Mouse (Mus musculus): ENCODE measurements around the gene Gab1.

Gab1 gene

DNA sequence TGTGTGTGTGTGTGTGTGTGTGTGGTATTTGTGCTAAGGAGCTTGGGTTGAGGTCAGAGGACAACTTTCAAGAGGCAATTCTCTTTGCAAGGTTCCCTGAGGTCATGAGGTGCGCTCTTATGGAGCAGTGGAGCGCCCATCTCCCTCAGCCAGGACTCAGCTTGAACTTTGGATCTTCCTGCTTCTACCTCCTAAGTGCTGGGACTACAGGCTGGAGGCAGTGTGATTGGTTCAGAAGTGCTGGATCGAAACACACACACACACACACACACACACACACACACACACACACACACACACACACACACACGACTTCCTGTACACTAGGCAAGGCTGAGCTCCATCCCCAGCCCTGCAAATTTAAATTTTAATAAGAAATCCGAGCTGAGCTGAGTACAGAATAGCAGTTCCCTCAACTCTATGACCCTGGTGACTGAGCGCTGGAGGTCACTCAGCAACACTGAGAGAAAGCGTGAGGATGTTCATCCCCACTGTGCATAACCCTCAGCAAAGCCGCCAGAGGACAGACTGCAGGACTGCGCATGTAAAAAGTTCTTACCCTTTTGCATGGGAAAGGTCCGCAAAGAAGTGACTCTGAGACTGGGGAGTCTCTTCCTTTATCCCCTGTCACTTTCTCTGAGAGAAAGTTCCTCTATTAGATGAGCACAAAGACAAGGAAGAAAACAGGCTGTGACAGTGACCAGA lies 6.4 kb downstream of the Gab1 start:
- DNase-seq (ENCODE audit: extremely low read depth, low read depth): no peak

DNA sequence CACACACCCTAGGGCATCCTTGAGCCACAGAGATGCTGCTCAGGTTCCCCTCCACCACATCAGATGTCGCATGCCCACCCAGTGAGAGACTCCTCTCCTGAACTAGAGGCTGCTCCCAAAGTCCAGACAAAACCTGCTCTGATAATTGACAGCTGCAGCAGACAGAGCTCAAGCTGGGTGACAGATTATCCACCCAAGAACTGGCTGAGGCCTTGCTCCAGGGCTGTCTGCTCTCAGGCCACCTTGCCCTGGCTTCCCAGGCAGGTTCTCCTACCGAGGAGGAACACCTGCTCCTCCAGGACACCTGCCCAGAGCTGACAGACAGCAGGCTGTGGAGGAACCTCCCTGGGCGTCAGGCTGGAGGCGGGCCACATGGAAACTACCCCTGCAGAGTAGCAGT lies 7.6 kb downstream of the Gab1 start:
- no peak for DNase-seq (ENCODE audit: extremely low read depth, low read depth)

DNA sequence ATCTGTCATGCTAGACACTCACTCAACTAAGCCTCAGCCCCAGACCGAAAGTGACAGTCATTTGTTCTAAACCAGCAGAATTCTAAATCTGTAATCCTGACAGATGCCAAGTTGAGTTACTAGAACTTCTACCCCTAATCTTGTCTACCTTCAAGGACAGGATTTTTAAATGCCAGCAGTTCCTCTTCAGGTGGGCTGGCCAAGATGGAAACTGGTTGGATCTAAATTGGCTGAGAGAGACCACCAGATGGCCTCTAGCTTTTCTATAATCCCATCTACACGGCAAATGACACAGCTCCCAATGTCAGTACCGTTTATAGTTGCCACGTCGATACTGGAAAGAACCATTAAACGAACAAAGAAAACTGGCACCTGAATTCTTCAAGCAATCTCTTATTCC lies 8.9 kb downstream of the Gab1 start:
- DNase-seq (ENCODE audit: extremely low read depth, low read depth): no peak

DNA sequence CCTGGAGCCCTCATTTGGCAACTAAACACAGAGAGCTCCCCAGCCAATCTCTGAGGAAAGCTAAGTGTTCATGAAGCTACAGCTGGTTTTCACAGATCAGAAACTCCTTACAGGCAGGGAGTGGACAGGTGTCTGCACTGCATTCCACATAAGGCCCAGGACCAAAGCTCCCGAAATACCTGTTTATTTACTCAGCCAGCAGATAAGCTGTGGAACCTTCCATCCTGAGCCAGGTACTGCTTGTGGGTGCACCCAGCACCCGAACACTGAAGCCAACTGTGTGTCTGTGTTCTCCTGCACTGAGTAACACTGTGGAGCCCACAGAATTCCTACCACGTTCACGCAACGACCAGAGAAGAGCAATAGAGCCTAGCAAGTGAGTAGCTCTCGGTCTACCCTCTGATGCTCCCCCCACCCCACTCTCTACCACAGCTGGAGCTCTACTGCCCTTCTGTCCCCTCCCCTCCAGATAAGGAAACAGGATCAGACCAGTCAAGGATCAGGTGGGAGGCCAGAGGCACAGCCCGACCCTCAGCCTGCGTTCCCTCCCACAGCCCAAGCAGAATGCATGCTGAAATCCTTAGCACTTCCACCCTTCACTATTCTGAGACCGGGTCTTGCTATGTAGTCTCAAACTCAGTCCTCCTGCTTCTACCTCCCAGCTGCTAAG lies 9.6 kb downstream of the Gab1 start:
- DNase-seq (ENCODE audit: extremely low read depth, low read depth): no peak

DNA sequence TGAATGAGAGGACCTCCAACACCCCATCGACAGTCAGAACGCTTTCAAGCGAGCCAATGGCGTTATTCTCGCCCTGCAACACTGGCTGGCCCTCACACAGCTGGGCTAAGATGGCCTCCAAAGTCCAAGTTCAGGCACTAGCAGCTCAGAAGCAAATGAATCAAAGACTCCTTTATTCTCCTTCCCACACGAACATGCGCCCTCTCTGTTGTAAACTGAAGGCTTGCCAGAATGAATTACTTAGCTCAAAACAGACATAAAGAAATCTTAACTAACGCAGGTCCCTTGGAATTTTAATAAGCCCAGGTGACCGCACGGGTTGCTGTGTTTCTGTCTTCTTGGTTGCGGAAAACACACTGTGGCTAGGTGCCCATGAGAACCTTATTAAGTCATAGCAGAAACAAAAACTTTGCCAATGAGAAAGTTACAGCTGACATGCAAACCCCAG lies 10.4 kb downstream of the Gab1 start:
- no peak for DNase-seq (ENCODE audit: extremely low read depth, low read depth)

DNA sequence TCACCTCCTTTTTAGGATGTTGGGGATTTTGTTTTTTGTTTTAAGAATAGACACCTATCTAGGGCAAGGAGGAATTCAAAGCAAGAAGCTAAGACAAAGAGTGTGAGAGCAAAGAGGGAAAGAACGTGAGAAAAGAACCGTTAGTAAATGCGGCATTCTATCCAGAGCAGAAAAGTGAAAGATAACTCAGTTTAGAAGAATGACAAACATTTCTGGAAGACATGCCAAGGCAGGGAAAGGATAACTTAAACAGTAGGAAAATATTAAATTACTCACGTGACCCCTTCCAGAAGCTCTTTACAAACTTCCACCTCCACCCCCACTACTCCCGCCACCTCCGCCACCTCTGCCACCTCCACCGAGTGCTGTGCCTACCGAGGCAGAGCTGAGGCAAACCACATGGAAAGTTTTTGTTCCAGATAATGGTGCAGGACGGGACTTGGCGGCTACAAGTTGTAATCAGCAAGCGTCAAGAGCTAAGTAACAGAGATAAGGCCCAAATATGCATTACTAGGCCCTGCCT lies 11.5 kb downstream of the Gab1 start:
- DNase-seq (ENCODE audit: extremely low read depth, low read depth): peak; percentile 80

DNA sequence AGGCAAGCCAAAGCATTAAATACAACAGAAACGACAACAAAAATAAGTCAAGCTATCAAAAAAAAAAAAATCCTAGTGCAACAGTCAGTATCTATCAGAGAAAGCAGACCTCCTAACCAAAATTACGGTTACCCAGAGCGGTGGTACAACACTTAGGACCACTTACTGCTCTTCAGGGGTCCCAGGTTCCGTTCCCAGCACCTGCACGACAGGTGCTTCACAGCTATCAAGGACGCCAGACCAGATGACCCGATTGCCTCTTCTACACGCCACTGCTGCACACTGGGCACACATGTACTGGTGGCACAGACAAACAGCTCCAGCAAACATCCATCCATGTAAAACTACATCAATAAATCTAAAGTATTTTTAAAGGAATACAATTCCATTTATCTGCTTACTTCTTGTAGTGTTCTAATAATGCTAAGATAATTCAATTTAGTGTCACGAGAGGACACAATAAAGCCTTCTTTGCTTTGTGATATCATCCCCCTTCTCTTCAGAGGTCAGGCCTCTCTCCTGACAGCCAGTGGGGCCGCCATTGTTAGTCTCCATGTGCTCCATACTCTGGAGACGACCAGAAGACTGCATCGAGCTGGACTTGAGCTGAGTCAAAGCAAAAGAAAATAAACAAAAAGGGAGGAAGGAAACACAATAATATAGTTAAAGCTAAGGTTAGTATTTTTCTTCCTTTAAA lies 12.2 kb downstream of the Gab1 start:
- DNase-seq (ENCODE audit: extremely low read depth, low read depth): peak; percentile 26

DNA sequence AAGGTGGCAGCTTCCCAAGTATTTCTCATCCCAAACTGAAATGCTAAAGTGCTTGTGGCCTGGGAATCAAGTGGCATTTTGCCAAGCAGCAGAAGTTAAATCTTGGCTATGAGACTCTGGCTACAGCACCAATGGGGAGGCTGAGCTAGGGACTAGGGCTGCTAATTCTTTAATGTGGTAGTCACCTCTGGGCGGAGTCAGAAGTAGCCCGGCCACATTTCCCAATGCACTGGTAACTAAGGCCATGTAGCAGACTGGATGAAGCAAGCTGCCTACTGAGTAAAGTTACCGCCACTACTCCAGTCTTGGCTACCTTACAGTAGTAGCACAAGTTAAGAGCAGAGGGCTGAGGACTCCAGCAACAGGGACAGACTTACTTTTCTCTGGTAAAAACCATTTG lies 12.7 kb downstream of the Gab1 start:
- DNase-seq (ENCODE audit: extremely low read depth, low read depth): peak; percentile 82

DNA sequence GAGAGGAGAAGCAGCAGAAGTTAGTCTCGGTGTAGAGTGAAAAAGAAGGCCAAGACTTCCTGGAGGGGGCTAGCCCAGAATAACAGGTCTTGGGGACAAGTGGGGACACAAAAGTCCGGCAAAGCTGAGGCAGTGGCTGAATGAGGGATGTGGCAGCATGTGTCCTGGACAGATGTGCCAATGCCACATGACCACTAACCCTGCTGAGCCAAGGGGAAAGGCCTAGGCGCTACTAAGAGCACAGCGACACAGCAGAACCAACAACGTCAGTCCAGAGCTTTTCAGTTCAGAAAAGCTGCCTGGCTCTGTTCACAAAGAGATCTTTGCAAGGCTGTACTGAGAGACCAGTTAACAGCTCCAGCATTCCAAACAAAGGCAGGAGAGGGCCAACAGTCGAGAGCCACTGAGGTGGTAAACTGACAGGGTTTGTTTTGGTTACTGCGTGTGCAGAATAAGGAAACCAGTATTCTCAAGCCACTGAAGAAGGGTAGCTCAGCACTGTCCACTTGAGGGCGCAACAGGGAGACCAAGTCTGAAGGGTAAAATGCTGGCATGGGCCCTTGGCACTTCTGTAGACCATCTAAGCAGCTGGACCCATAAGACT lies 15.0 kb downstream of the Gab1 start:
- no peak for DNase-seq (ENCODE audit: extremely low read depth, low read depth)

DNA sequence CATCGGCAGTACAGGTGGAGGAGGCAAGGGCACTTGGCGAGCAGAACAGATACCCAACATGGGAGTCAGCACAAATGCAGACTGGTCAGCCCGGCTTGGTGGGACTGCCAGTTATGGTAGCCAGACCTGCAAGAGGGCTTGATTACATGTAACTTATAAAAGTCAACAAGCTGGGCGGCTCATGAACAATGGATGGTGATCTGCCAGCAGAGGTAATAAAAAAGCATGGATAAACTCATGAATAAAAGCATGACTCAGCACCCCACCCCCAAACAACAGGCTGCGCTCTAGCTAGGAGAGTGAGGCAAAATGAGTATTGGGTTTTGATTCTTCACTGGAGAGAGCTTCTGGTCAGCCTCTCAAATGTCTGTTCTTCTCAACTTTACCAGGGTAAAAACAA lies 16.9 kb downstream of the Gab1 start:
- DNase-seq (ENCODE audit: extremely low read depth, low read depth): no peak

DNA sequence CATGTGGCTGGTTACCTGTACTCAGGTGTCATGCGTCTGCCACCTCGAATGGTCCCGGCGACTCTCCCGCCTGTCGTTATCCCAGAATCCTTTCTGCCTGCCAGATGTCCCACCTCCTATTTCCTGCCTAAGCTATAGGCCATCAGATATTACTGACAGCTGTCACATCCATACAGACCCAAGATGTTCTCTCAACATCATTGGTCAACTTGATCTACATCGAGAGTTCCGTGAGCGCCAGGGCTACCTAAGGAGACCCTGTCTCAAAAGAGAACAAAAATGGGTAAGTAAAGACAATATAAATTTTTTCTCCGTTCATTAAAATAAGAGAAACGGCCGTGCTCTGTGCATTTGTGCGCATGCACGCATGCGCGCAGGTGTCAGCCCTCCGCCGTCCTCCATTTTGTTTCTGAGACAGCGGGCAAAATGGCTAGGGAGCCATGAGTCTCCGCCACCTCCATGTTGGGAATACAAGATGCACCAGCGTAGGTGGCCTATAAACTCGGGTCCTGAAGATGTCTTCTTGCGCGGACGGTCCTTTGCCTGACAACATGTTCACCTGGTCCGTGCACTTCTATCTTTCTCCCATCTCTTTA lies 21.0 kb downstream of the Gab1 start:
- no peak for DNase-seq (ENCODE audit: extremely low read depth, low read depth)

DNA sequence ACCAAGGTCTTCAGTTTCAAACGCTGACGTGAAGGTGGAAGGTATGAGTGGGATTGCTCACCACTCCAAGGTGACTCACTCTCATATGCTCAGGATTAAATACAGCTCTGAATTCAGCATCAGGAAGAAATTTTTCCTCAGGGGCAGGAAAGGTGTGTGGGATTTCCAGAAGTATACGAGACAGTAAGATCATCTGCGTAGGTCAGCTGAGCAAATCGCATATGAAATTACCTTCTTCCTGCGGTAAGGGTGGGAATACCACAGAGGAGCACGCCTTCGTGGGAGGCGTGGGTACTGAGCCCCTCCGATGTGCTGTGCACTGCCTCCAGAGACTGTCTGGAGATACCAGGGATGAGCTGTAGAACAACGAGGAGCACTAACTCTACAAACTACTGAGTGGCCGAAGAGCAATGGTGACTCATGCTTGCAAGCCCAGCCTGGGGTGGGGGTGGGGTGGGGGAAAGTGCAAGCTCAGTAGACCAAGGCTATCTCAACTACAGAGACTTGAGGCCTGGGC lies 22.4 kb downstream of the Gab1 start:
- no peak for DNase-seq (ENCODE audit: extremely low read depth, low read depth)

DNA sequence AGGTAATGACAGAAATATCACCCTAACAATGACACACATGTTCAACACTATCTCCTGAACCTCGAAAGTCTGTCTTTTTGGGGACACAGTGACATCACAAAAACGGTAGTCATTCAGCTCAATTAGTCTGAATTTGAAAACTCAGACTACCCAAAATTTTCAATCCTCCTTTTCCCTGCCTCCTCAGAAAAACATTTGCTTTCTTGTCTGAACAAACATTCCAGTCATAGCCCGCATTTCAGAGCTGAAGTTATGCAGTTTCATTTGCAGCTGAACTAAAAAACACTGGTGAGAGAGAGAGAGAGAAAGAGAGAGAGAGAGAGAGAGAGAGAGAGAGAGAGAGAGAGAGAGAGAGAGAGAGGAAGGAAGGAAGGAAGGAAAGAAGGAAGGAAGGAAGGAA lies 23.2 kb downstream of the Gab1 start:
- no peak for DNase-seq (ENCODE audit: extremely low read depth, low read depth)

DNA sequence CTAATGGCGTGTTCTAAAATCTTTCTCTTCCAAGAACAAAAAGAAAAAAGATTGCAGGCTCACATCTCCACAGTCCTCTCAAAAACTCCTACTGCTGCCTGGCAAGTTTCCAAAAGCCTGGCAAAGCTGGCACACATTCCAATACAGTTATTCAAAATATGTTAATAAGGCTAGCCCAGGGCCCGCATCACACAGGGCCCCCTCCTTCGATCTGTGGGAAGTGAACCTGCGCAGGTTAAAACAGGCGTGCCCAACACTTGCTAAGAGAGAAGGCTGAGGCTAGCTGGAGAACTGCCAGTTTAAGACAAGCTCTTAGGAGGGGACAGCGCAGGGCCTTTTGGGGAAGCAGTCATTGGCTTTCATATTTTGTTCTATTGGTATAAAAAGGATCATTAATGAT lies 23.7 kb downstream of the Gab1 start:
- DNase-seq (ENCODE audit: extremely low read depth, low read depth): no peak

DNA sequence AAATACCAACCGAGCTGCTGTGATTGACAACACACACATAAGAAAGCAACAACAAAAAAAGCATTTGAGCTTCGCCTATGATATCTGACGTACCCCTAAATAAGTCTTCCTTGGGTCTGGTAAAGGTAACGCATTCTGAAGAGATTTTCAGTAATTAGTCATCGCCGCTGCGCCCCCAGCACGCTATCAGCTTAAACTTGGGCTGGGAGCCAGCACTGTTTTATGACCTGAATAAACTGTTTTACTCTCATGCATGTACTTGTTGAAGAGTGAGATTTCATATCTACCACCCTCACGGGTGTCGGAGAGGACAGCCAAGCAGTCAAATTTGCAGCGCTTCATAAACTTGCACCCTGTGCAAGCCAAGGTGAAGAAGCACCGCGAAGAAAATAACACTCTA lies 26.7 kb downstream of the Gab1 start:
- no peak for DNase-seq (ENCODE audit: extremely low read depth, low read depth)

DNA sequence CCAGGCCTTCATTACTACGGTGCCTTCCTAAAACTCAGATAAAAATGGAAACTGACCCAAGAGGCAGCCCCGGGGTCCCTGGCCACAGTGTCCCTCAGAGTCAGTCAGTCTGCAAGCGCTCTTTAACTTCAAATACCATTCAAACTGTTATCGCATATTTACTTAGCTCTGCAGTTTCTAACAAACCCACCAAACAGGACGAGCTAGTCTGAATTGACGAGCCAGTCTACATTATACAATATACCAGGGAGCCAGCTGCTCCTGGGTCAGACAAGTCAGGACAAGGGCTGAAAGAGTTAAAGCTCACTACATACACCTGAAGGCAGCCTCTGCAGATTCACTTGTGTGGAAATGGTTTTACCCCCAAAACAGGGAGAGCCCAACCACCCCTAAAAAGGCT lies 27.1 kb downstream of the Gab1 start:
- no peak for DNase-seq (ENCODE audit: extremely low read depth, low read depth)

DNA sequence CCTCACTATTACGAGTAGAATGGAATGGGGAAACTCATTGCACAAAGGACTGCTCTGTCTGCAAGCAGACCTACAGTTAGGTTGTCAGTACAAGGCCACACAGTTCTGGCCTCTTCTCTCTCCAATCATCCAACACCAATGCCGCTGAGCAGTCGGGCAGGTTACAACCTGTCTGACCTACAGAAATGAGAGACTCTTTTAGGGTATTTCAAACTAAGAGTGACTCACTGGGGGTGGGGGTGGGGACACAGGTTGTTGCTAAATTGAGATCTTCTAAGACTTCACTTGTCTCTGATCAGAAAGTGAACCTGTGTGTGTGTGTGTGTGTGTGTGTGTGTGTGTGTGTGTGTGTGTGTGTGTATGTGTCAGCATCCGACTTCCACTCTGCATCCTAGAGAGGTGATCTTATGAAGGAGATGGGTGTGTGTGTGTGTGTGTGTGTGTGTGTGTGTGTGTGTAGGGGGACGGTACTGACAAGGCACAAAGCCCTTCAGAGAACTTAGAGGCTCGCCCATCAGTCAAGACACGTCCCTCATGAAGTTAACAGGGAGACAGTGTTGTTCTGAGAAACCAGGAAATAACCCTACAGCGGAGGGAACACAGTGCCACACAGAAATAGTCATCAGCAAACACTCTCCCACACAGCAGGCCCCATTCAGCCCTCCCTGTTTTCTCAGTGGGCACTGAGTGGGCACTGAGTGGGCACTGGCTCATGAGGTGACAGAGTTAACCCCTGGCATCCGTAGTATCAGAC lies 27.7 kb downstream of the Gab1 start:
- DNase-seq (ENCODE audit: extremely low read depth, low read depth): no peak

DNA sequence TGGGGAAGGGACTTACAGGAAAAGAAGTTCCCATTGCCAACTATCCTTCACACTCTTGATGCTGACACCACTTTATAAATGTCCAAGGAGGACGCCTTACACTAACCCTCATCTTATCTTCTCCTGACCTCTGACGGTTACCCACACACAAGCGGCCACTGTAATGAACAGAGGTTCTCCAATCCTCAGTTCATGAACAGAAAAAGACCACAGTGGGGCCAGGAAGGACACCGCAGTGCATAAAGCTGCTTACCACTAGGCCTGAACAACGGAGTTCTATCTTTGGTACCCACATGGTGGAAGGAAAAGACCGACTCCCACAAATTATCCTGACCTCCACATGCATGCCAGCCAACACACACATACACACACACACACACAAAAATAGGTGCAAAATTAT lies 28.7 kb downstream of the Gab1 start:
- no peak for DNase-seq (ENCODE audit: extremely low read depth, low read depth)

DNA sequence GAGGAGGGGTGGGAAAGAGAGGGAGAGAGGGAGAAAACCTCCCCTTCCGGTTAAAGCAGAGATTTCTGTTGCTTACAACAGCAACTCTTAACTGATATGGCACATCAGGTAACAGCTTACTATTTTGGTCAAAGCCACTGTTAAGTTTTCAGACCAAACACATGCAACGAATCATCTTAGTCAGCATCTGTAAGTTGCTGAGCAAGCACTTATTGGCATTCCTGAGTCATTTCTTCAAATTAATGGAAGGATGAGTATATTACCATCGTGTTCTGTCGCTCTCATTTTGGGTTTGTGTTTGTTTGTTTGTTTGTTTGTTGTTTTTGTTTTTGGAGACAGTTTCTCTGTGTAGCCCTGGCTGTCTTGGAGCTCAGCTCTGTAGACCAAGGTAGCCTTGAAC lies 30.3 kb downstream of the Gab1 start:
- DNase-seq (ENCODE audit: extremely low read depth, low read depth): no peak

DNA sequence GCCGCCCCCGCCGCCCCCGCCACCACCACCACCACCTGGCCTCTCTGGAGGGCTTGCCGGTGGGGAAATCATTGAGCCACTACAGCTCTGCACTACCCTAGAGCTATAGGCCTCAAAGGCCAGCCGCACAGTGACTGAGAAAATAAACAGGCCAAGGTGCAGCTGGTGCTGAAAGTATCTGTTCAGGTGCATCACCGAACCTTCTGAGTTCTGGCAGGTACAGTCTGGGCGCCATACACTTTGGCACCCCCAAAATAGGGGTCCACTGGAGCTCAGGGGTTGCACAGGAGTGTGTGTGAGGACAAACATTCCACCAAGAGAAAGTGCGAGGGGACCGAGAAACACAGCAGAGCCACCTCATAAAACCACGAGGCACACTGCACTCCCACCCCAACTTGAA lies 31.7 kb downstream of the Gab1 start:
- no peak for DNase-seq (ENCODE audit: extremely low read depth, low read depth)

DNA sequence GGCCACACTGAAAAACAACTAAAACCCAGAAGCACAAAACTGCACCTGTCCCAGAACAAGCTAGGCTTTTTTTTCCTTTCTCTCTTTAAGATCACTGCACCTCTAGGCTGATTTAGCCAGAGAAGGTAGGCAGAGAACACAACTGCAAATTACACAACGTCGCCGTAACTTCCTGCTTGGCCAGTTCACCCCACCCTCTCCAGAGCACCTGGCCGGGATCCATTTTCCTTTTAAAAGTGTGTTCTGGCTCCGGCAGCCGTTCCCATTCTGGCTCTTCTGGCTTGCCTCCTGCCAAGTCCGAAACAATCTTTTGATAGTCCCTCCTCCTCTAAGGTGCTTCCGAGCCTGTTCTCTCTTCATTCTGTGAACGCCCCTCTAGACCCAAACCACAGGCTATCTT lies 32.4 kb downstream of the Gab1 start:
- no peak for DNase-seq (ENCODE audit: extremely low read depth, low read depth)

All from MEL-GATA-1-ER (cell line).